Mouse (Mus musculus): ENCODE measurements at regions not wholly inside any gene's neighbourhood (a gene's known extent, or its start where the extent isn't known, plus 50 kb on each side); places are given as distances from the start of the nearest gene placed in this dataset.

- TF ChIP-seq CTCF (IDR thresholded peaks at IDR 0.05; ENCODE audit: low read depth, low read length) (no peak), POLR2A (IDR thresholded peaks at IDR 0.05; ENCODE audit: extremely low read depth, insufficient read depth, low read length) (no peak)
Observed at GRCm38 (mm10) chr4:95148665-95149064, 96.6 kb upstream of the Jun start.

All from liver, adult 2 months (tissue).